Mouse (Mus musculus) midbrain, embryonic 12.5 days (tissue): Measurements from ENCODE around the gene Mtus2. TPM values are rescaled to one million over a fixed set of nuclear protein-coding genes. Genes with fewer than 3 reads are reported as not detected.

Source experiments
- ATAC-seq: fragments of 200-750 bp; cut with Nextera tagmentation; 2 replicates; pipeline ENCODE4 v1.8.0; 2017; ENCODE audit warnings: low read depth, moderate TSS enrichment, moderate library complexity; ENCODE audit not compliant: low FRiP score
- H3K27ac ChIP-seq: fragments of 300-500 bp; sonication (generic); replicated peaks from 2 replicates; pipeline ENCODE4 v1.5.1; 2016; ENCODE audit warnings: mild to moderate bottlenecking
- H3K27me3 ChIP-seq: fragments of 300-500 bp; sonication (generic); 2 replicates; pipeline ENCODE4 v1.6.1; 2016; ENCODE audit warnings: mild to moderate bottlenecking
- H3K36me3 ChIP-seq: fragments of 300-500 bp; sonication (generic); 2 replicates; pipeline ENCODE4 v1.6.1; 2016
- H3K4me1 ChIP-seq: fragments of 300-500 bp; sonication (generic); 2 replicates; pipeline ENCODE4 v1.6.1; 2016
- H3K4me2 ChIP-seq: fragments of 300-500 bp; sonication (generic); replicated peaks from 2 replicates; pipeline ENCODE4 v1.6.1; 2016; ENCODE audit warnings: mild to moderate bottlenecking, moderate library complexity
- H3K4me3 ChIP-seq: fragments of 300-500 bp; sonication (generic); 2 replicates; pipeline ENCODE4 v1.5.1; 2016; ENCODE audit warnings: mild to moderate bottlenecking
- H3K9ac ChIP-seq: fragments of 300-500 bp; sonication (generic); replicated peaks from 2 replicates; pipeline ENCODE4 v1.6.1; 2016; ENCODE audit warnings: mild to moderate bottlenecking, moderate library complexity
- H3K9me3 ChIP-seq: fragments of 300-500 bp; sonication (generic); 2 replicates; pipeline ENCODE4 v1.6.1; 2016; ENCODE audit warnings: mild to moderate bottlenecking
- WGBS: fragments of 180-500 bp; shearing (Covaris S2); methylation state at CpG from one replicate; pipeline ENCODE4 v1.1.7; 2016; 5-methylcytosine and 5-hydroxymethylcytosine counted together
- polyA plus RNA-seq: library from polyadenylated mRNA; unstranded; fragments of >200 nt; fragmentation: Nextera tagmentation; extraction: Ambion mirVana; gene quantifications from 2 replicates; pipeline ENCODE4 v1.2.1, GENCODE M21; 2016

Mtus2 gene
- polyA plus RNA-seq, 1 experiment from 2014 or later = 25.4 TPM

GRCm38 (mm10) chr5:148272065-148272464 lies 314.9 kb downstream of the Mtus2 start:
- H3K36me3 ChIP-seq = no peaks in the 10 kb centered on the region
- no peaks in the 10 kb centered on the region for H3K9me3 ChIP-seq
- H3K4me3 ChIP-seq = no peak overlapping the region
- H3K27ac ChIP-seq = no peak overlapping the region
- no peaks in the 10 kb centered on the region for H3K27me3 ChIP-seq
- H3K9ac ChIP-seq = no peak overlapping the region
- no peaks in the 10 kb centered on the region for H3K4me1 ChIP-seq
- no peak overlapping the region for H3K4me2 ChIP-seq
- WGBS = 89% methylated on average over 6 of the region's 6 CpGs
- ATAC-seq = no peak

- ATAC-seq = no peak
- WGBS = 86% methylated on average over 6 of the region's 6 CpGs
- H3K27me3 ChIP-seq = no peaks in the 10 kb centered on the region
- no peak overlapping the region for H3K9ac ChIP-seq
- H3K36me3 ChIP-seq = no peaks in the 10 kb centered on the region
- H3K4me3 ChIP-seq = no peak overlapping the region
- H3K9me3 ChIP-seq = no peaks in the 10 kb centered on the region
- H3K27ac ChIP-seq = no peak overlapping the region
- no peak overlapping the region for H3K4me2 ChIP-seq
- H3K4me1 ChIP-seq = no peaks in the 10 kb centered on the region
Observed at GRCm38 (mm10) chr5:148272771-148273170, 315.7 kb downstream of the Mtus2 start.

- Histone ChIP-seq H3K27me3 (no peaks in the 10 kb centered on the region), H3K4me3 (no peak overlapping the region), H3K9ac (no peak overlapping the region), H3K4me2 (no peak overlapping the region), H3K9me3 (no peaks in the 10 kb centered on the region), H3K27ac (no peak overlapping the region), H3K36me3 (no peaks in the 10 kb centered on the region), H3K4me1 (no peaks in the 10 kb centered on the region)
- no peak for ATAC-seq
- 88% methylated on average over 8 of the region's 8 CpGs for WGBS
Observed at GRCm38 (mm10) chr5:148278233-148278632, 321.1 kb downstream of the Mtus2 start.

- no peak overlapping the region for H3K27ac ChIP-seq
- WGBS = 91% methylated on average over 5 of the region's 5 CpGs
Observed at GRCm38 (mm10) chr5:148280321-148280720, 323.2 kb downstream of the Mtus2 start.

GRCm38 (mm10) chr5:148282093-148282492 lies 325.0 kb downstream of the Mtus2 start:
- Histone ChIP-seq H3K4me3 (no peak overlapping the region), H3K4me2 (no peak overlapping the region), H3K4me1 (no peaks in the 10 kb centered on the region), H3K27ac (no peak overlapping the region), H3K9ac (no peak overlapping the region), H3K9me3 (no peaks in the 10 kb centered on the region), H3K36me3 (no peaks in the 10 kb centered on the region), H3K27me3 (no peaks in the 10 kb centered on the region)
- no peak for ATAC-seq
- 85% methylated on average over 6 of the region's 6 CpGs for WGBS

More at GRCm38 (mm10) chr5:148280321-148280720, 323.2 kb downstream of the Mtus2 start:
- no peak for ATAC-seq
- H3K36me3 ChIP-seq = no peaks in the 10 kb centered on the region
- H3K9ac ChIP-seq = no peak overlapping the region
- H3K4me1 ChIP-seq = no peaks in the 10 kb centered on the region
- no peak overlapping the region for H3K4me2 ChIP-seq
- no peaks in the 10 kb centered on the region for H3K27me3 ChIP-seq
- H3K9me3 ChIP-seq = no peaks in the 10 kb centered on the region
- H3K4me3 ChIP-seq = no peak overlapping the region

- Histone ChIP-seq H3K27me3 (no peaks in the 10 kb centered on the region), H3K4me1 (no peaks in the 10 kb centered on the region), H3K4me2 (no peak overlapping the region), H3K27ac (no peak overlapping the region), H3K9me3 (no peaks in the 10 kb centered on the region), H3K36me3 (no peaks in the 10 kb centered on the region), H3K9ac (no peak overlapping the region), H3K4me3 (no peak overlapping the region)
- no peak for ATAC-seq
- WGBS = 85% methylated on average over 5 of the region's 5 CpGs
Observed at GRCm38 (mm10) chr5:148282631-148283030, 325.5 kb downstream of the Mtus2 start.

GRCm38 (mm10) chr5:148283177-148283576 lies 326.1 kb downstream of the Mtus2 start:
- Histone ChIP-seq H3K27ac (no peak overlapping the region), H3K9ac (no peak overlapping the region), H3K27me3 (no peaks in the 10 kb centered on the region), H3K36me3 (no peaks in the 10 kb centered on the region), H3K4me3 (no peak overlapping the region), H3K4me2 (no peak overlapping the region), H3K9me3 (no peaks in the 10 kb centered on the region), H3K4me1 (no peaks in the 10 kb centered on the region)
- WGBS = 80% methylated on average over 2 of the region's 2 CpGs
- ATAC-seq = no peak

- Histone ChIP-seq H3K4me1 (no peaks in the 10 kb centered on the region), H3K36me3 (no peaks in the 10 kb centered on the region), H3K9me3 (no peaks in the 10 kb centered on the region), H3K4me3 (no peak overlapping the region), H3K27ac (no peak overlapping the region), H3K4me2 (no peak overlapping the region), H3K27me3 (no peaks in the 10 kb centered on the region), H3K9ac (no peak overlapping the region)
- 95% methylated on average over 3 of the region's 3 CpGs for WGBS
- ATAC-seq = no peak
Observed at GRCm38 (mm10) chr5:148283584-148283983, 326.5 kb downstream of the Mtus2 start.

- H3K27ac ChIP-seq = no peak overlapping the region
- no peak overlapping the region for H3K9ac ChIP-seq
- no peak for ATAC-seq
- H3K4me1 ChIP-seq = peaks cover 11% of the 10 kb centered on the region; the same call in 1 of the 2 replicates
- WGBS = 90% methylated on average over 5 of the region's 5 CpGs
- H3K4me2 ChIP-seq = no peak overlapping the region
- H3K27me3 ChIP-seq = no peaks in the 10 kb centered on the region
- no peaks in the 10 kb centered on the region for H3K36me3 ChIP-seq
- H3K9me3 ChIP-seq = no peaks in the 10 kb centered on the region
- H3K4me3 ChIP-seq = no peak overlapping the region
Observed at GRCm38 (mm10) chr5:148287529-148287928, 330.4 kb downstream of the Mtus2 start.

GRCm38 (mm10) chr5:148288804-148289203 lies 331.7 kb downstream of the Mtus2 start:
- peaks cover 11% of the 10 kb centered on the region; the same call in 1 of the 2 replicates for H3K4me1 ChIP-seq
- no peak for ATAC-seq
- H3K27ac ChIP-seq = no peak overlapping the region
- no peaks in the 10 kb centered on the region for H3K36me3 ChIP-seq
- no peak overlapping the region for H3K4me3 ChIP-seq
- H3K4me2 ChIP-seq = no peak overlapping the region
- no peak overlapping the region for H3K9ac ChIP-seq
- no peaks in the 10 kb centered on the region for H3K9me3 ChIP-seq
- 72% methylated on average over 18 of the region's 18 CpGs for WGBS
- no peaks in the 10 kb centered on the region for H3K27me3 ChIP-seq

GRCm38 (mm10) chr5:148289951-148290350 lies 332.8 kb downstream of the Mtus2 start:
- H3K9ac ChIP-seq = no peak overlapping the region
- no peak overlapping the region for H3K4me3 ChIP-seq
- ATAC-seq = peak; percentile 12; the same call in 1 of the 2 replicates
- no peaks in the 10 kb centered on the region for H3K36me3 ChIP-seq
- WGBS = 58% methylated on average over 7 of the region's 7 CpGs
- H3K4me2 ChIP-seq = no peak overlapping the region
- H3K4me1 ChIP-seq = peaks cover 11% of the 10 kb centered on the region; the same call in 1 of the 2 replicates
- H3K9me3 ChIP-seq = no peaks in the 10 kb centered on the region
- H3K27ac ChIP-seq = no peak overlapping the region
- no peaks in the 10 kb centered on the region for H3K27me3 ChIP-seq

- H3K4me3 ChIP-seq = no peak overlapping the region
- WGBS = 79% methylated on average over 7 of the region's 7 CpGs
- H3K4me1 ChIP-seq = peaks cover 11% of the 10 kb centered on the region; the same call in 1 of the 2 replicates
- H3K9me3 ChIP-seq = no peaks in the 10 kb centered on the region
- ATAC-seq = no peak
- H3K27ac ChIP-seq = no peak overlapping the region
- H3K36me3 ChIP-seq = no peaks in the 10 kb centered on the region
- no peak overlapping the region for H3K9ac ChIP-seq
- H3K27me3 ChIP-seq = no peaks in the 10 kb centered on the region
- no peak overlapping the region for H3K4me2 ChIP-seq
Observed at GRCm38 (mm10) chr5:148292862-148293261, 335.7 kb downstream of the Mtus2 start.

GRCm38 (mm10) chr5:148293346-148293745 lies 336.2 kb downstream of the Mtus2 start:
- Histone ChIP-seq H3K4me2 (no peak overlapping the region), H3K4me1 (peaks cover 11% of the 10 kb centered on the region; the same call in 1 of the 2 replicates), H3K9me3 (no peaks in the 10 kb centered on the region), H3K27ac (no peak overlapping the region), H3K9ac (no peak overlapping the region), H3K36me3 (no peaks in the 10 kb centered on the region), H3K4me3 (no peak overlapping the region), H3K27me3 (no peaks in the 10 kb centered on the region)
- 80% methylated on average over 7 of the region's 7 CpGs for WGBS
- no peak for ATAC-seq
